Mouse (Mus musculus): ENCODE results near the gene Dcp1a. TPM values are rescaled to one million over a fixed set of nuclear protein-coding genes. Genes with fewer than 3 reads are reported as not detected.

Dcp1a gene
- total RNA-seq (2022) = 1 to 10 TPM; 5.0 to 8.4 (median 7.7) TPM

DNA sequence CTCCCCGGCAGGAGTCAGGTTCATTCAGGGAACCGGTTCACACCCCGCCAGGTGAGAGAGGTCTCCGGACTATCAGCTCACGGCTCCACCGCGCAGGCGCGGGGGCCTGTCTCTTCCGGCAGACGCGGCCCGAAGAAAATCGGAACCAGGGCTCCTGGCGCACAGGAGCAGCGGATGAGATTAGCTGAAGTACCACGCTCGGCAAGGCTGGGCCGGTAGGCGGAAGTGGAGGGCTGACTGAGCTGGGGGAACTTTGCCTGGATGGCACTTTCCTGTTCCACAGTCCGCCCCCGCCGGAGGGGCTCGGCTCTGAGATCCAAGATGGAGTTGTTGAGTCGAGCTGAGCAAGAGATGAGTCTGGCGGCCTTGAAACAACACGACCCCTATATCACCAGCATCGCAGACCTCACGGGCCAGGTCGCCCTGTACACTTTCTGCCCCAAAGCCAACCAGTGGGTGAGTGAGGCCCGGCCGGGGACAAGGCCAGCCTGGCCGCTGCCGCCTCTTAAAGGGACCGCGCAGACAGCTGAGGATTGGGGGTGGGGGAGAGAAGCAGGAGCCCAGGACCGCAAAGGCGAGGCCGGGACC lies at the start of gene Dcp1a:
Gene Dcp1a, plus strand, starts transcription at position 175 of the 588 bp plus-strand sequence.
- peak; percentile 90 to 95 for DNase-seq (ENCODE audit: low spot score in 2 of 2)

DNA sequence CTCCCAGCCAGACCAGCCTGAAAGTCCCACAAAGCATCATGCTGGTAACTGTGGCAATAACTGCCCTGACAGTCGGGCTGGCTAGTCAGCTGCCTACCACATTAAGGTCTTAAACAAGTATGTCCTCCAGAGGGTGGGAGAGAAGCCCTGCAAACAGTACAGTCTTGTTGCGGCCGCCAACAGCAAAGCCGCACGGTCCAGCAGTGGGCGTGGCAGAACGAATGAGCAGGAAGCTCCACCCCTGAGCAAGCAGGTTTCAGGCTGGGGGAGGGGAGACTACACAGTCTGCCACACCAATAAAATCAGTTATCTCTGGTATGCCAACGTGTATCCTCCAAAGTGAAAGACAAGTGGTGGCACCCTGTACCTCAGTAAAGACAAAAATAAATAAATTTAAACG lies 49.7 kb upstream of the Dcp1a start:
- DNase-seq (ENCODE audit: low spot score in 2 of 2) = no peak

GRCm38 (mm10) chr14:30430026-30430425 lies 49.3 kb upstream of the Dcp1a start:
- DNase-seq (ENCODE audit: low spot score in 2 of 2) = no peak

DNA sequence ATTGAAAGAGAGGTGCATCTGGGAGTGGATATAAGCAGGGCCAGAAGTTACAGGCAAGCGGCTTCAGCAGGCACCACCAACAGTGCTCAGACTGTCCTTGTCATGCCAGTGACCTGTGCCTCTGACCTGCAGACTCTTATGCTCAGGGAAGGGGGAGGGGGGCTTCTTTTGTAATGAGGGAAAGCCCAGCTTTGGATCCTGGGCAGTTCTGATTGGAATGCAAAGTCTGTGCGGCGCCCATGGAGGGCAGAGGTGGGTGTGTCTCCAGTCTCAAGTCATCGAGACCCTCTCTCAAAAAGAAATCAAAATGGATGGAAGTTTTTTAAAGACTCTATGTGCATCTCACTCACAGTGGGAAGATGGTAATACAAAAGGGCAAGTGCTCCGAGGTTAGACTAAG lies 48.9 kb upstream of the Dcp1a start:
- DNase-seq (ENCODE audit: low spot score in 2 of 2) = no peak

GRCm38 (mm10) chr14:30435316-30435715 lies 44.0 kb upstream of the Dcp1a start:
- DNase-seq (ENCODE audit: low spot score in 2 of 2) = no peak

GRCm38 (mm10) chr14:30439915-30440314 lies 39.4 kb upstream of the Dcp1a start:
- DNase-seq (ENCODE audit: low spot score in 2 of 2) = no peak

- DNase-seq (ENCODE audit: low spot score in 2 of 2) = no peak
Measured at GRCm38 (mm10) chr14:30455801-30456595, 23.3 kb upstream of the Dcp1a start.

DNA sequence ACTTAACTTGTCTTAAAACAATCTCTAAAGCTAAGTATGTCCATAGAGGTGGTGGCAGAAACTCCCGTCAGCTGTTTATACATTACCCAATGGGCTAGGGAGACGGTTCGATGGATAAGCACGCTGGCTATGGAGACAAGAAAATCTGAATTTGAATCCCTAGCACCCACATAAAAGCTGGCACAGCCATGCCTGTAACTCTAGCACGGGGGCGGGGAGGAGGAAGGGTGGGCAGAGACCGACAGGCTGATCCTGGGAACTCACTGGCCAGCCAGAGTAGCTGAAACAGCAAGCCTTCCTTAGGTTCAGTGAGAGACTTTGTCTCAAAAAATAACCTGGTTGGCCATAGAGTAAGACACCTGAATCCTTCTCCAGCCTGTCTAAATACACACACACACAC lies 21.9 kb upstream of the Dcp1a start:
- DNase-seq (ENCODE audit: low spot score in 2 of 2) = no peak

DNA sequence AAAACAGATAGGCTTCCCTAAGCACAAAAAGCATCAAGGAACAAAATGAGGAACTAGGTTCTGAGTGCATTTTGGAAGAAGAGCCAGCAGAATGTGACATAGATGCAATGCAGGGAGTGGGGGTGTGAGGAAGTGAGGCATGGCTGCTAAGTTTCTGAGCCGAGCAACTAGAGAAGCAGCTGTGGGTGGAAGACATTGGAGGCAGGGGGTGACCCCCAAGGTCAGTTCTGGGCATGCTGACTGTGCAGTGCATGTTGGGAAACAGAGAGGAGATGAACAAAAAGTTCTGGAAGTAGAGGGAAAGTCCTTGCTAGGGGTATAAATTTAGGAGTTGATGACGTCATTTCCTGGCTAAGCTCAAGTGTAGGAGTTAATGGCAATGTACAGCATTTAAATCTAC lies 21.4 kb upstream of the Dcp1a start:
- no peak for DNase-seq (ENCODE audit: low spot score in 2 of 2)

- DNase-seq (ENCODE audit: low spot score in 2 of 2) = no peak
Measured at GRCm38 (mm10) chr14:30458820-30459219, 20.5 kb upstream of the Dcp1a start.

DNA sequence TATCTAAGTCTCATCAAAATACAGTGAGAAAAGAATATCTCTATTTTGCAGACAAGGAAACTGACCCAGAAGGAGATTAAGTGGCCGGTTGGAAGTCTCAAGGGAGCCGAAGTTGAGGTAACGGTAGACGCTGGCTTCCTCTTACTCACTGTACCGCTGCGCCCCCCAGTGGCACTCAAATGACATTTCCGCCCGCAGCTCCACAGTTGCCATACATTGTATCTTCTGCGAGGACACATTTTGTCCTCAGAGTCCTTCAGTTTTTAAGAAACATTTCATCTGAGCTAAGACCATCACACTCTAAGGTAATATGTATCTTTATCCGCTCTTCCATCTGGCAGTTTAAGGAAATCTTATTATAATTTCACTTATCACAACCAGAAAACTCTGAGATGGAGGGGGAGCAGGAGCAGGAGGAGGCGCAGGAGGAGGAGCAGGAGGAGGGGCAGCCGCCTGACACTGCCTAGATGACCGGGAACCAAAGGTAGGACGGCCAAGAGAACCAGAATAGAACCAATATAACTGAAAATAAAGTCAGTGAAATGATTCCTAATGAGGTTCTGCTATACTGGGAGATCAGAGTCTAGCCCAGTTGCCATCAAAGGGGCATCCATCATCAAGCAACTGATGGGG lies 19.3 kb upstream of the Dcp1a start:
- DNase-seq (ENCODE audit: low spot score in 2 of 2) = peak; percentile 35 to 56

DNA sequence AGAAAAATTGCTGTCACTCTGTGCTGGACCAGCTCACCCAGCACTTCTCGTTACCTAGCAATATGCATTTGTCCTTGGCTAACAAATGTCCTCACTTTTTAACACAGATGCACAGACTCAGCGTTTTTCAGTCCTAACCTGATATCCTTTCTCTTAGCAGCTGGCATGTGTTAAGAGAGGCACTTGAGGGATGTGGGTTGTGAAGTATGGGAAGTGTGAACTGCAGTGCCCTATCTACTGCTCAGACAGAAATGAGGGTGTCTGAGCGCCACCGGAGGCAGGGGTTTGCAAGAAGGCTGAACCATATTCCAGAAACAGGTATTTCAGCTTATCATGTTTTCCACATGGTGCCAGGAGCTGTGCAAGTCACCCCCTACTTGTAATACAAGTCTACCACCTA lies 16.0 kb upstream of the Dcp1a start:
- no peak for DNase-seq (ENCODE audit: low spot score in 2 of 2)

DNA sequence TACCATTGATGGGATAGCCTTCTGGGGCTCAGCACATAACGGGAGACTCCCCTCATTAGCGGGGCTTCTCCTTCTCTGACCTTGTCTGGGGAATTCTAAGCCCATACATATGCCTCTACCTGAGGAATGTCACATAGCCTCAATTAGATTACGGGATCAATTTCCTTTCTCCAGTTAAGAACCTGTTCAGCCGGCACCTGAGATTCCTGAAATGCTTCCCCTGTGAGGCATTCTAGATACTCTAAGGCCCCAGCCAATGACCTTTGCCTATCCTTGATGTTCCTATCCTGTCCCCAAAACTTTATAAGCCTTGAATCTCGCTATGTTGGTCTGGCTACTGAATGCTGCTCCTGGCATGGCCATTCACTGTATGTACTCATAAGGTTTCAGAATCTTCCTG lies 5.7 kb upstream of the Dcp1a start:
- DNase-seq (ENCODE audit: low spot score in 2 of 2) = no peak

DNA sequence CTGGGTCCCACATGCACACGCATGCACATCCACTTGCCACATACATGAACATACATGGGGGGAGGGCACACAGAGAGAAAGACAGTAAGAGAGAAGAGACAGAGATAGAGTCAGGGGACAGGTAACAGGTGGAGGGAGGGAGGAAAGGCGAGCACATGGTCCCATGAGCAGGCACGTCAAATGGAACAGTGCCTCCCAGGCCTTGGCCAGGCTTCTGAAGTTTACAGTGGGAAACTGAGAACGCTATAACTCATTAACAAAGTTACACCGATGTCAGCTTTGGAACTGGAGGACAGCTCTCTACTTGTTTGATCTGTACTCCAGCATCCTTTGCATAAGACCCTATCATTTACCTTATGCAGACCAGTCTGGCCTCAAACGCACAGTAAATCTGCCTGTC lies 4.9 kb upstream of the Dcp1a start:
- DNase-seq (ENCODE audit: low spot score in 2 of 2) = no peak

- DNase-seq (ENCODE audit: low spot score in 2 of 2) = no peak
Measured at GRCm38 (mm10) chr14:30491342-30491741, 12.0 kb downstream of the Dcp1a start, which contains the start of gene Cacna1d. Gene Cacna1d (minus strand): TSS chr14:30491455.

- no peak for DNase-seq (ENCODE audit: low spot score in 2 of 2)
Measured at GRCm38 (mm10) chr14:30493276-30493675, 13.9 kb downstream of the Dcp1a start.

GRCm38 (mm10) chr14:30494998-30495397 lies 15.7 kb downstream of the Dcp1a start:
- no peak for DNase-seq (ENCODE audit: low spot score in 2 of 2)

GRCm38 (mm10) chr14:30498202-30498601 lies 18.9 kb downstream of the Dcp1a start:
- no peak for DNase-seq (ENCODE audit: low spot score in 2 of 2)

GRCm38 (mm10) chr14:30504990-30505389 lies 25.7 kb downstream of the Dcp1a start:
- DNase-seq (ENCODE audit: low spot score in 2 of 2) = no peak

- no peak for DNase-seq (ENCODE audit: low spot score in 2 of 2)
Measured at GRCm38 (mm10) chr14:30510214-30510763, 31.0 kb downstream of the Dcp1a start.

GRCm38 (mm10) chr14:30512896-30513295 lies 33.6 kb downstream of the Dcp1a start:
- DNase-seq (ENCODE audit: low spot score in 2 of 2) = no peak

Measured in gastrocnemius, adult 8-10 months (tissue).